Mouse (Mus musculus) heart, embryonic 14.5 days (tissue): ENCODE results near the gene Chst4. TPM values are rescaled to one million over a fixed set of nuclear protein-coding genes. Genes with fewer than 3 reads are reported as not detected.
A peak's percentile ranks its signal among the peaks of the same experiment; 100 is the strongest.
"Not testable (repeated sequence)": the region's sequence is repeated elsewhere in the genome, so short reads cannot be mapped to it uniquely, and the experiment has no call there.

ENCODE experiments used
- ATAC-seq: fragments of 200-750 bp; cut with Nextera tagmentation; 2 replicates; pipeline ENCODE4 v1.8.0; 2017; ENCODE audit warnings: low read depth, moderate TSS enrichment; ENCODE audit not compliant: insufficient number of reproducible peaks, insufficient read depth, low FRiP score
- H3K27ac ChIP-seq, 2 experiments: fragments of 200-500 bp in 1 of 2; fragments of 300-500 bp in 1 of 2; sonication (generic) in 1 of 2; replicated peaks in 1 of 2; 2 replicates each; pipeline ENCODE4 v1.5.1; 2012 to 2014; ENCODE audit warnings: low read depth in 2 of 2, low read length in 2 of 2, control low read depth in 1 of 2, mild to moderate bottlenecking in 1 of 2, mixed read lengths in 1 of 2; ENCODE audit not compliant: control insufficient read depth in 1 of 2, insufficient read depth in 1 of 2
- H3K27me3 ChIP-seq: fragments of 300-500 bp; sonication (generic); 2 replicates; pipeline ENCODE4 v1.6.1; 2014; ENCODE audit warnings: mild to moderate bottlenecking, low read length, control low read depth; ENCODE audit not compliant: control insufficient read depth, insufficient read depth
- H3K36me3 ChIP-seq: fragments of 300-500 bp; sonication (generic); 2 replicates; pipeline ENCODE4 v1.6.1; 2014; ENCODE audit warnings: mild to moderate bottlenecking, control low read depth, low read length, mixed read lengths; ENCODE audit not compliant: control insufficient read depth, insufficient read depth
- H3K4me1 ChIP-seq, 2 experiments: fragments of 200-500 bp in 1 of 2; fragments of 300-500 bp in 1 of 2; sonication (generic) in 1 of 2; 2 replicates each; pipeline ENCODE4 v1.6.1; 2012 to 2014; ENCODE audit warnings: low read length in 2 of 2, control low read depth in 1 of 2, mixed read lengths in 1 of 2; ENCODE audit not compliant: control insufficient read depth in 2 of 2, insufficient read depth in 2 of 2
- H3K4me2 ChIP-seq: fragments of 300-500 bp; sonication (generic); 2 replicates; pipeline ENCODE4 v1.6.1; 2014; ENCODE audit warnings: mild to moderate bottlenecking, low read length
- H3K4me3 ChIP-seq, 2 experiments: fragments of 200-500 bp in 1 of 2; fragments of 300-500 bp in 1 of 2; sonication (generic) in 1 of 2; 2 replicates each; pipeline ENCODE4 v1.5.1; 2012 to 2014; ENCODE audit warnings: low read length in 2 of 2, mild to moderate bottlenecking in 2 of 2, control low read depth in 1 of 2, low read depth in 1 of 2, moderate library complexity in 1 of 2; ENCODE audit not compliant: control insufficient read depth in 1 of 2, insufficient read depth in 1 of 2
- H3K9ac ChIP-seq: fragments of 300-500 bp; sonication (generic); 2 replicates; pipeline ENCODE4 v1.6.1; 2014; ENCODE audit warnings: mild to moderate bottlenecking, low read length
- H3K9me3 ChIP-seq: fragments of 300-500 bp; sonication (generic); 2 replicates; pipeline ENCODE4 v1.6.1; 2016; ENCODE audit warnings: low read length, control low read depth; ENCODE audit not compliant: control insufficient read depth
- WGBS: fragments of 180-500 bp; shearing (Covaris S2); extraction: QIAGEN DNeasy Blood & Tissue Kit; methylation state at CpG from one replicate; pipeline ENCODE4 v1.1.7; 2014; 5-methylcytosine and 5-hydroxymethylcytosine counted together
- polyA plus RNA-seq: library from polyadenylated mRNA; unstranded; fragments of >200 nt; fragmentation: Nextera tagmentation; extraction: Ambion mirVana; gene quantifications from 2 replicates; pipeline ENCODE4 v1.2.1, GENCODE M21; 2014

Chst4 gene
- polyA plus RNA-seq, 1 experiment from 2014 or later = 1.3 TPM

- no peaks in the 10 kb centered on the region for H3K9me3 ChIP-seq
- H3K4me1 ChIP-seq = peaks cover 10 to 11% of the 10 kb centered on the region in 2 experiments; a peak in 3 of 4 replicates
- no peak overlapping the region for H3K4me2 ChIP-seq
- H3K9ac ChIP-seq = no peak overlapping the region
- peak overlapping the region in 1 of 2 experiments; percentile 15; a peak in 1 of 4 replicates for H3K27ac ChIP-seq
- WGBS = 35% methylated on average over 4 of the region's 4 CpGs
- no peaks in the 10 kb centered on the region for H3K36me3 ChIP-seq
- no peak for ATAC-seq
- H3K4me3 ChIP-seq = no peak overlapping the region
- no peaks in the 10 kb centered on the region for H3K27me3 ChIP-seq
Observed at GRCm38 (mm10) chr8:110034331-110034730, 5.2 kb downstream of the Chst4 start.

- not testable (repeated sequence) for H3K27ac ChIP-seq, ATAC-seq
- 13% methylated on average over 8 of the region's 8 CpGs for WGBS
Observed at GRCm38 (mm10) chr8:110033771-110034170, 5.8 kb downstream of the Chst4 start.

GRCm38 (mm10) chr8:110022768-110023344 is 16.7 kb downstream of the Chst4 start:
- no peak for ATAC-seq
- H3K9me3 ChIP-seq = no peaks in the 10 kb centered on the region
- no peaks in the 10 kb centered on the region for H3K36me3 ChIP-seq
- H3K27ac ChIP-seq = no peak overlapping the region
- H3K9ac ChIP-seq = no peak overlapping the region
- H3K4me2 ChIP-seq = no peak overlapping the region
- no peak overlapping the region for H3K4me3 ChIP-seq
- no peaks in the 10 kb centered on the region for H3K4me1 ChIP-seq
- 87% methylated on average over 10 of the region's 10 CpGs for WGBS
- no peaks in the 10 kb centered on the region for H3K27me3 ChIP-seq

More at GRCm38 (mm10) chr8:110033771-110034170, 5.8 kb downstream of the Chst4 start:
- not testable (repeated sequence) for H3K9me3 ChIP-seq, H3K4me2 ChIP-seq, H3K27me3 ChIP-seq, H3K36me3 ChIP-seq, H3K4me3 ChIP-seq, H3K9ac ChIP-seq
- H3K4me1 ChIP-seq = peaks cover 10 to 11% of the 10 kb centered on the region in 2 experiments; a peak in 3 of 4 replicates

GRCm38 (mm10) chr8:110022081-110022480 is 17.5 kb downstream of the Chst4 start:
- Histone ChIP-seq H3K4me1 (no peaks in the 10 kb centered on the region), H3K36me3 (no peaks in the 10 kb centered on the region), H3K27me3 (no peaks in the 10 kb centered on the region), H3K9me3 (no peaks in the 10 kb centered on the region), H3K27ac (no peak overlapping the region), H3K9ac (no peak overlapping the region), H3K4me2 (no peak overlapping the region), H3K4me3 (no peak overlapping the region)
- ATAC-seq = no peak
- 57% methylated on average over 6 of the region's 6 CpGs for WGBS

DNA sequence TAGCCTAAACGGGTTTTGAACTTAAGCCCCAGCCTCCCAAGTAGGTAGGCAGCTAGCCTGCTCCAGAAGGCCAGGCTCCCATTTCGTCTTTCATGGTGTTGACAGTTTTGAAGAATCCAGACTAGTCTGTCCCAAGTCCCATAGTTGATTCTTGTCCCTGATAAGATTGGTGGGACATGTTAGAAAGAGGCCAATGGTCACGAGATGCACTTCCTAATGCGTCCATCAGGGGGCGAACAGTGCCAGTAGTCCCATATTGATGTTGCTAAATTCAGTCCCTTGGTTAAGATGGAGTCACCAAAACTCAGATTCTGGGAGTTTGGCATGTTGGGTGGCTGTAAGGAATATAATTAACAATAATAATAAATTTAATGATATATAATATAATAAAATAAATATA is 28.7 kb downstream of the Chst4 start:
- no peak overlapping the region for H3K4me2 ChIP-seq
- no peak for ATAC-seq
- no peak overlapping the region for H3K4me3 ChIP-seq
- H3K36me3 ChIP-seq = no peaks in the 10 kb centered on the region
- H3K27ac ChIP-seq = no peak overlapping the region
- no peak overlapping the region for H3K9ac ChIP-seq
- no peaks in the 10 kb centered on the region for H3K27me3 ChIP-seq
- 32% methylated on average over 5 of the region's 5 CpGs for WGBS
- no peaks in the 10 kb centered on the region for H3K4me1 ChIP-seq
- H3K9me3 ChIP-seq = no peaks in the 10 kb centered on the region

DNA sequence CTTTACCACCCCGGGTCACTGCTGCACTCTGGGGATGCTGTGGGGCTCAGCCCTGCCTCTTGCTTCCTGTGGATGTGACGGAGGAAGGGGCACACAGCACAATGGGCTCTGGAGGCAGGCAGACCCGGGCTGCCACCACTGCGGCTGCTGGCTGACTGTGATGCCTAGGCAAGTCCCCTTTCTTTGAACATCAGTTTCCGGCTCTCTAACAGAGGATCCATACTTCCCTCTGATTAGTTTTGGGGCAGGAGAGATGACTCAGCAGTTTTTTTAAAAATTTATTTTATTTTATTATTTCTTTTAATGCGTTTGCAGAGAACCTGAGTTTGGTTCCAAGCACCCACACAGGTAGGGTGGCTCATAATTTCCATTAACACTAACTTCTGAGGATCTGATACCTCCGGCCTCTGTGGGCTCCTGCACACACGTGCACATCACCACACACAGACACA is 30.5 kb downstream of the Chst4 start:
- WGBS = 64% methylated on average over 8 of the region's 8 CpGs
- H3K27me3 ChIP-seq = no peaks in the 10 kb centered on the region
- ATAC-seq = no peak

GRCm38 (mm10) chr8:110008228-110008994 is 31.1 kb downstream of the Chst4 start:
- Histone ChIP-seq H3K27me3 (no peaks in the 10 kb centered on the region), H3K27ac (no peak overlapping the region), H3K4me2 (no peak overlapping the region), H3K4me3 (no peak overlapping the region), H3K36me3 (no peaks in the 10 kb centered on the region), H3K9ac (no peak overlapping the region), H3K9me3 (no peaks in the 10 kb centered on the region), H3K4me1 (no peaks in the 10 kb centered on the region)
- no peak for ATAC-seq
- 71% methylated on average over 26 of the region's 26 CpGs for WGBS

More for the DNA sequence above, 30.5 kb downstream of the Chst4 start:
- Histone ChIP-seq H3K36me3 (no peaks in the 10 kb centered on the region), H3K27ac (no peak overlapping the region), H3K9ac (no peak overlapping the region), H3K4me2 (no peak overlapping the region), H3K9me3 (no peaks in the 10 kb centered on the region), H3K4me3 (no peak overlapping the region), H3K4me1 (no peaks in the 10 kb centered on the region)
